Mouse (Mus musculus) erythroblast, embryonic 14.5 days (primary cell): ENCODE measurements around the gene Scn9a.

Experiments
- GATA1 ChIP-seq: IDR thresholded peaks from 2 replicates; pipeline ENCODE4 v1.6.1; 2012; ENCODE audit warnings: low read length, inconsistent platforms, mixed read lengths
- TAL1 ChIP-seq: IDR thresholded peaks from 3 replicates; pipeline ENCODE4 v1.6.1; 2012; ENCODE audit warnings: low read length, inconsistent platforms, mixed read lengths

DNA sequence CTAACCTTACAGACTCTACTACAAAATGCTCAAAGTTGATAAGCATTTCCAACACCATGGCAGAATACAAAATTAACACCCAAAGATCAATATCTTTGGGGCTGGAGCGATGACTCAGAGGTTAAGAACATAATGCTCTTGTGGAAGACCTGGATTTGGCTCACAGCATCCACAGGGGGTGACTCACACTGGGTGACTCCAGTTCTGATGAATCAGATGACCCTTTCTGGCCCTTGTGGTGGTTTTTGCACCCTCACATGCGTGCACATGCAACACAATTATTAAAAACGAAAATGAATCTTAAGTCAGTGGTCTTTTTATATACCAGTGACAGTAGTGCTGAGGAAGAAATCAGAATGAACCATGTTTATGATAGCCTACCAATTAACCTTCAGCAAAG lies 126.7 kb downstream of the Scn9a start:
- TF ChIP-seq TAL1 (no peak), GATA1 (no peak)
